Mouse (Mus musculus): Measurements from ENCODE around the gene Lim2. TPM values are rescaled to one million over a fixed set of nuclear protein-coding genes. Genes with fewer than 3 reads are reported as not detected.

Lim2 gene
- total RNA-seq, 2 experiments from 2014 or later, result not detected

Small RNAs within 50 kb of the gene (microRNA-seq; reads per million reads assigned to microRNA genes)
- 1.3 to 1.5 reads per million in 2 experiments for gene Mir7051 (ENCODE audit: borderline replicate concordance in 2 of 2)

Other genes with a start within 250 kb of the Lim2 start
- 1 to 10 TPM; 9.1 to 9.3 TPM for gene Zfp715, start 114.4 kb upstream of the Lim2 start, total RNA-seq (2021)
- gene Siglecf, start 76.3 kb upstream of the Lim2 start, total RNA-seq (2021), result not detected
- gene Siglecg, start 19.5 kb upstream of the Lim2 start, total RNA-seq (2021), result under 1 TPM in 1 of 2 experiments, not detected in 1; 0.10 TPM
- not detected for gene Nkg7, start 9.4 kb downstream of the Lim2 start, total RNA-seq (2021)
- not detected for gene Cldnd2, start 13.1 kb downstream of the Lim2 start, total RNA-seq (2021)
- 100 to 1,000 TPM; 310 to 323 TPM for gene Etfb, start 16.4 kb downstream of the Lim2 start, total RNA-seq (2021)
- under 1 TPM; 0.46 to 0.62 TPM for gene Gm45233, start 16.5 kb downstream of the Lim2 start, total RNA-seq (2021)
- 1 to 10 TPM in 1 of 2 experiments, under 1 TPM in 1; 0.79 to 1.2 TPM for gene Vsig10l, start 35.5 kb downstream of the Lim2 start, total RNA-seq (2021)
- under 1 TPM; 0.31 to 0.32 TPM for gene Iglon5, start 62.4 kb downstream of the Lim2 start, total RNA-seq (2021)
- gene 4931406B18Rik, start 78.3 kb downstream of the Lim2 start, total RNA-seq (2021), result not detected
- under 1 TPM; 0.96 to 1.00 TPM for gene Cd33, start 116.8 kb downstream of the Lim2 start, total RNA-seq (2021)
- gene Zfp658, start 134.6 kb downstream of the Lim2 start, total RNA-seq (2021), result under 1 TPM; 0.38 to 0.61 TPM
- 1 to 10 TPM; 3.5 to 3.6 TPM for gene Zfp719, start 151.9 kb downstream of the Lim2 start, total RNA-seq (2021)
- not detected for gene Zfp819, start 179.5 kb downstream of the Lim2 start, total RNA-seq (2021)
- gene Ceacam18, start 207.0 kb downstream of the Lim2 start, total RNA-seq (2021), result not detected
- under 1 TPM; 0.31 to 0.32 TPM for gene Siglece, start 232.5 kb downstream of the Lim2 start, total RNA-seq (2021)
- 1 to 10 TPM; 2.1 to 2.3 TPM for gene Ctu1, start 244.3 kb downstream of the Lim2 start, total RNA-seq (2021)